In the genomic region with DNA sequence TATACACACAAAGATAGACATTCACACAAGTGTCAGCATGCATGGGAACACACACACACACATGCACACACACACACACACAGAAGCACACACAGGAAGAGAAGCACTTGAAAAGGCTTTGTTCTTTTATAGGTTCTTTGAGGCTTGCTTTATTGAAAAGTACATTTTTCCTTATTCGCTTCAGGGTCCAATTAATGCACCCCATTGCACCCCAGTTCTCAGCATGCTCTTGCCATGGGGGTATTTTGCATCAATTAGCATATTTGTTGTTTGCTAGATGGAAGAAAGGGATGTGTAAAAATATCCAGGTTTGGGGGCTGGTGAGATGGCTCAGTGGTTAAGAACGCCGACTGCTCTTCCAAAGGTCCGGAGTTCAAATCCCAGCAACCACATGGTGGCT, we compare ENCODE assay signal across 14 mouse cellular contexts.
"Had no signal": no experiment of that assay in that cellular context is flagged by ENCODE, and none has a peak within 500 bp of the region (broad histone marks: within the 10 kb centered on the region; RNA-seq: fewer than 3 reads in every experiment).

No protein-coding gene starts in this region.

- DNase-seq: kidney, adult 2 months; kidney, postnatal 14 days; layer of hippocampus, postnatal 36 days; lung, postnatal 14 days; thymus, adult 18-20 months; thymus, postnatal 14 days had no signal

- H3K27me3 ChIP-seq: kidney, embryonic 15.5 days; limb, embryonic 15.5 days; liver, embryonic 12.5 days; lung, embryonic 15.5 days; megakaryocyte, embryonic 14.5 days; midbrain, embryonic 13.5 days had no signal

- H3K9me3 ChIP-seq: kidney, embryonic 15.5 days; limb, embryonic 15.5 days; liver, embryonic 12.5 days; lung, embryonic 15.5 days; midbrain, embryonic 13.5 days had no signal

- H3K4me2 ChIP-seq: kidney, embryonic 15.5 days; limb, embryonic 15.5 days; liver, embryonic 12.5 days; lung, embryonic 15.5 days; midbrain, embryonic 13.5 days had no signal

- H3K36me3 ChIP-seq: kidney, embryonic 15.5 days; limb, embryonic 15.5 days; liver, embryonic 12.5 days; lung, embryonic 15.5 days; midbrain, embryonic 13.5 days had no signal

- H3K9ac ChIP-seq: kidney, embryonic 15.5 days; limb, embryonic 15.5 days; liver, embryonic 12.5 days; lung, embryonic 15.5 days; midbrain, embryonic 13.5 days had no signal

- H3K4me1 ChIP-seq: kidney, embryonic 15.5 days; liver, embryonic 12.5 days; lung, embryonic 15.5 days; megakaryocyte, embryonic 14.5 days had no signal

- H3K4me3 ChIP-seq: kidney, embryonic 15.5 days; limb, embryonic 15.5 days; liver, embryonic 12.5 days; lung, embryonic 15.5 days; megakaryocyte, embryonic 14.5 days; midbrain, embryonic 13.5 days had no signal

- ATAC-seq: intestine, embryonic 16.5 days; liver, embryonic 12.5 days; midbrain, embryonic 13.5 days had no signal

- H3K27ac ChIP-seq: kidney, embryonic 15.5 days; limb, embryonic 15.5 days; liver, embryonic 12.5 days; lung, embryonic 15.5 days; macrophage had no signal
